Mouse (Mus musculus) kidney, embryonic 14.5 days (tissue): ENCODE results near the gene Mfsd12. TPM values are rescaled to one million over a fixed set of nuclear protein-coding genes. Genes with fewer than 3 reads are reported as not detected.

Experiments
- ATAC-seq: fragments of 200-750 bp; cut with Nextera tagmentation; 2 replicates; pipeline ENCODE4 v1.8.0; 2017; ENCODE audit warnings: moderate number of reproducible peaks, mild to moderate bottlenecking, moderate TSS enrichment, moderate library complexity; ENCODE audit not compliant: low FRiP score, low TSS enrichment
- H3K27ac ChIP-seq: fragments of 300-500 bp; sonication (generic); 2 replicates; pipeline ENCODE4 v1.5.1; 2014; ENCODE audit warnings: low read depth, mild to moderate bottlenecking, low read length, moderate library complexity, mixed read lengths
- H3K27me3 ChIP-seq: fragments of 300-500 bp; sonication (generic); 2 replicates; pipeline ENCODE4 v1.6.1; 2014; ENCODE audit warnings: mild to moderate bottlenecking, low read length; ENCODE audit not compliant: control insufficient read depth, insufficient read depth
- H3K36me3 ChIP-seq: fragments of 300-500 bp; sonication (generic); 2 replicates; pipeline ENCODE4 v1.6.1; 2014; ENCODE audit warnings: low read length, mixed read lengths; ENCODE audit not compliant: control insufficient read depth, insufficient read depth
- H3K4me1 ChIP-seq: fragments of 300-500 bp; sonication (generic); 2 replicates; pipeline ENCODE4 v1.6.1; 2014; ENCODE audit warnings: low read length, mixed read lengths; ENCODE audit not compliant: control insufficient read depth, insufficient read depth
- H3K4me2 ChIP-seq: fragments of 300-500 bp; sonication (generic); replicated peaks from 2 replicates; pipeline ENCODE4 v1.6.1; 2014; ENCODE audit warnings: low read depth, mild to moderate bottlenecking, low read length
- H3K4me3 ChIP-seq: fragments of 300-500 bp; sonication (generic); 2 replicates; pipeline ENCODE4 v1.5.1; 2014; ENCODE audit warnings: mild to moderate bottlenecking, low read length
- H3K9ac ChIP-seq: fragments of 300-500 bp; sonication (generic); 2 replicates; pipeline ENCODE4 v1.6.1; 2014; ENCODE audit warnings: low read depth, mild to moderate bottlenecking, low read length, moderate library complexity
- H3K9me3 ChIP-seq: fragments of 300-500 bp; sonication (generic); 2 replicates; pipeline ENCODE4 v1.6.1; 2016; ENCODE audit warnings: low read length; ENCODE audit not compliant: control insufficient read depth
- WGBS: fragments of 180-500 bp; shearing (Covaris S2); extraction: QIAGEN DNeasy Blood & Tissue Kit; methylation state at CpG from one replicate; pipeline ENCODE4 v1.1.7; 2014; 5-methylcytosine and 5-hydroxymethylcytosine counted together
- polyA plus RNA-seq: library from polyadenylated mRNA; unstranded; fragments of >200 nt; fragmentation: Nextera tagmentation; extraction: Ambion mirVana; gene quantifications from 2 replicates; pipeline ENCODE4 v1.2.1, GENCODE M21; 2014

Gene Mfsd12
- 4.1 and 4.6 TPM in 2 replicates for polyA plus RNA-seq

DNA sequence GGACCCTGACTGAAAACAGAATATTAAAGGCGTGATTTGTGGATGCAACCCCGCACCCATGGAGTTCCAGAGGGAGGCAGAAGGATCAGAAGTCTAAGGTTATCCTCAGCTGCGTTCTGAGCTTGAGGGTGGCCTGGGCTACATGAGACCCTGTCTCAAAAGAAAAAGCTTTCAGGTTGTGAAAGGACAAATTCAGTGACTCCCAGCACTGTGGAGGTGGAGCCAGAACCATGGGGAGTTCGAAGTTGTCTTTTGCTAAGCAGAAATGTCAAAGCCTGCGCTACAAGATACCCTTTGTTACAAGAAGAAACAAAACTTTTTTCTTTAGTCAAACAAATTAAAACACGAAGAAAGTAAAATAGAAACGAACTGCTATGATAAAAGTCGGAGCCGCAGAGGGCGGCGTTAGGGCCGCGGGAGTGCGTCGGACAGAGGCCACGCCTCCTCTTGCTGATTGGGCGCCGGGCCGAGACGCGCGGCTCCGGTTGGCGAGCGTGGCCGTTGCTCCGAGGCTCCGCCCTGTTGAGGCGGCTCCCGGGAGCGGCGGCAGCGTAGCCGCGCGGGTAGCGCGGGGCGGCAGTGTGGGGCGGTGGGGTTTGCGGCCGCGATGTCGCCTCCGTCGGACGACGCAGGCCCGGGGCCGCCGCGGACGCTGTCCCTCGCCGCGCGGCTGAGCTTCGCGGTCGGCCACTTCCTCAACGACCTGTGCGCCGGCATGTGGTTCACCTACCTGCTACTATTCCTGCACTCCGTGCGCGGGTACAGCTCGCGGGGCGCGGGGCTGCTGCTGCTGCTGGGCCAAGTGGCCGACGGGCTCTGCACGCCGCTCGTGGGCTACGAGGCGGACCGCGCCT is at the start of gene Mfsd12:
Gene Mfsd12, plus strand, starts transcription at position 501 of the 854 bp plus-strand sequence.
- WGBS, result 2% methylated on average over 66 of the region's 79 CpGs
- H3K4me1 ChIP-seq, result peaks cover 16% of the 10 kb centered on the region; the same call in 1 of the 2 replicates
- peak within 1 kb of the TSS; percentile 82 for H3K4me3 ChIP-seq
- no peak within 1 kb of the TSS for H3K27ac ChIP-seq
- H3K9ac ChIP-seq, result peak within 1 kb of the TSS; percentile 76
- ATAC-seq, result peak; percentile 90
- H3K36me3 ChIP-seq, result peaks cover 2% of the 10 kb centered on the region; the same call in 1 of the 2 replicates
- H3K27me3 ChIP-seq, result no peaks in the 10 kb centered on the region
- peak within 1 kb of the TSS; percentile 99 for H3K4me2 ChIP-seq
- no peaks in the 10 kb centered on the region for H3K9me3 ChIP-seq

GRCm38 (mm10) chr10:81309571-81309970 is 47.7 kb upstream of the Mfsd12 start:
- ATAC-seq, result no peak
- 0 out of 2 replicates have a peak, but pooled peaks cover 9% of the 10 kb centered on the region for H3K4me1 ChIP-seq
- WGBS, result 84% methylated on average over 5 of the region's 5 CpGs
- no peaks in the 10 kb centered on the region for H3K27me3 ChIP-seq
- H3K27ac ChIP-seq, result no peak overlapping the region
- H3K9me3 ChIP-seq, result no peaks in the 10 kb centered on the region
- no peak overlapping the region for H3K9ac ChIP-seq
- no peak overlapping the region for H3K4me2 ChIP-seq
- peaks cover 84% of the 10 kb centered on the region for H3K36me3 ChIP-seq
- H3K4me3 ChIP-seq, result no peak overlapping the region

- peaks cover 78% of the 10 kb centered on the region for H3K36me3 ChIP-seq
- no peak overlapping the region for H3K9ac ChIP-seq
- peaks cover 29% of the 10 kb centered on the region for H3K4me1 ChIP-seq
- no peak for ATAC-seq
- no peak overlapping the region for H3K4me3 ChIP-seq
- H3K4me2 ChIP-seq, result no peak overlapping the region
- no peak overlapping the region for H3K27ac ChIP-seq
- WGBS, result 94% methylated on average over 13 of the region's 13 CpGs
- no peaks in the 10 kb centered on the region for H3K27me3 ChIP-seq
- H3K9me3 ChIP-seq, result no peaks in the 10 kb centered on the region
These were observed 43.7 kb upstream of the Mfsd12 start for GRCm38 (mm10) chr10:81313581-81313980.

GRCm38 (mm10) chr10:81314201-81314600 is 43.1 kb upstream of the Mfsd12 start:
- H3K4me3 ChIP-seq, result no peak overlapping the region
- no peak overlapping the region for H3K4me2 ChIP-seq
- no peak overlapping the region for H3K9ac ChIP-seq
- H3K27me3 ChIP-seq, result no peaks in the 10 kb centered on the region
- peaks cover 36% of the 10 kb centered on the region for H3K4me1 ChIP-seq
- no peak for ATAC-seq
- H3K36me3 ChIP-seq, result peaks cover 77% of the 10 kb centered on the region
- no peak overlapping the region for H3K27ac ChIP-seq
- 79% methylated on average over 7 of the region's 7 CpGs for WGBS
- H3K9me3 ChIP-seq, result no peaks in the 10 kb centered on the region

DNA sequence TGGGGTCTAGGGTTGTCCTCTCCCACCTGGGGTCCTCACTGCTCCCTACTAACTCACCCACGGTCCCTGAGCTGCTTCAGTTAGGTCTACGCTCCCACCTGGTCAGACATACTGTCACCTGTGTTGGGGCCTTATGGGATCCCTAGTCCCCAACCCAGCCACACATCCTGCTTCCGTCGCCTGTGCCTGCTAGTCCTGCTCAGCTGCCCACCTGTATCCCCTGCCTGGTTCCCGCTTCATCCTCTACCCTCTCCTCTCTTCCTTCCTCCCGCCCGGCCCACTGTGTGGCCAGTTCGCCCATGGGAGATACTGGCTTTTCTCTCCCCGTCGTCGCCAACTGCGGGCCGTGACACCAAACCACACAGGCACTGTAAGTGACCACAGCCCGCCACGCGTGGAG is 41.7 kb upstream of the Mfsd12 start:
- Histone ChIP-seq H3K27ac (no peak overlapping the region), H3K27me3 (no peaks in the 10 kb centered on the region), H3K4me1 (peaks cover 41% of the 10 kb centered on the region), H3K4me2 (no peak overlapping the region), H3K36me3 (peaks cover 63% of the 10 kb centered on the region), H3K9ac (no peak overlapping the region), H3K4me3 (no peak overlapping the region), H3K9me3 (no peaks in the 10 kb centered on the region)
- 92% methylated on average over 16 of the region's 16 CpGs for WGBS
- no peak for ATAC-seq

- H3K27me3 ChIP-seq, result no peaks in the 10 kb centered on the region
- peaks cover 54% of the 10 kb centered on the region for H3K36me3 ChIP-seq
- peak overlapping the region; percentile 23; the same call in 1 of the 2 replicates for H3K9ac ChIP-seq
- no peak for ATAC-seq
- H3K4me2 ChIP-seq, result peak overlapping the region; percentile 47
- H3K9me3 ChIP-seq, result no peaks in the 10 kb centered on the region
- peak overlapping the region; percentile 59 for H3K27ac ChIP-seq
- H3K4me3 ChIP-seq, result peak overlapping the region; percentile 25
- WGBS, result 32% methylated on average over 16 of the region's 16 CpGs
- peaks cover 41% of the 10 kb centered on the region for H3K4me1 ChIP-seq
These were observed 40.8 kb upstream of the Mfsd12 start for GRCm38 (mm10) chr10:81316338-81317060.

GRCm38 (mm10) chr10:81317273-81317672 is 40.0 kb upstream of the Mfsd12 start:
- Histone ChIP-seq H3K27me3 (no peaks in the 10 kb centered on the region), H3K9ac (peak overlapping the region; percentile 23), H3K27ac (peak overlapping the region; percentile 59; the same call in 1 of the 2 replicates), H3K4me1 (peaks cover 37% of the 10 kb centered on the region), H3K4me3 (peak overlapping the region; percentile 25), H3K9me3 (no peaks in the 10 kb centered on the region), H3K36me3 (peaks cover 48% of the 10 kb centered on the region), H3K4me2 (peak overlapping the region; percentile 47)
- no peak for ATAC-seq
- WGBS, result 13% methylated on average over 14 of the region's 20 CpGs

- Histone ChIP-seq H3K4me3 (no peak overlapping the region; the same call in 1 of the 2 replicates), H3K27me3 (no peaks in the 10 kb centered on the region), H3K4me2 (peak overlapping the region; percentile 76; the same call in 1 of the 2 replicates), H3K27ac (no peak overlapping the region), H3K9ac (peak overlapping the region; percentile 93; the same call in 1 of the 2 replicates), H3K36me3 (peaks cover 49% of the 10 kb centered on the region), H3K4me1 (peaks cover 32% of the 10 kb centered on the region), H3K9me3 (no peaks in the 10 kb centered on the region)
- 93% methylated on average over 13 of the region's 13 CpGs for WGBS
- ATAC-seq, result no peak
These were observed 38.5 kb upstream of the Mfsd12 start for GRCm38 (mm10) chr10:81318589-81319329.
